Mouse (Mus musculus) liver, embryonic 16.5 days (tissue): Measurements from ENCODE around the gene Tfip11. TPM values are rescaled to one million over a fixed set of nuclear protein-coding genes. Genes with fewer than 3 reads are reported as not detected.

Source experiments
- ATAC-seq: fragments of 200-750 bp; cut with Nextera tagmentation; 2 replicates; pipeline ENCODE4 v1.8.0; 2017; ENCODE audit warnings: low read depth, mild to moderate bottlenecking, moderate number of reproducible peaks, moderate library complexity
- H3K27ac ChIP-seq: fragments of 300-500 bp; sonication (generic); 2 replicates; pipeline ENCODE4 v1.5.1; 2014; ENCODE audit warnings: mild to moderate bottlenecking, low read length
- H3K27me3 ChIP-seq: fragments of 300-500 bp; sonication (generic); 2 replicates; pipeline ENCODE4 v1.6.1; 2014; ENCODE audit warnings: low read depth, low read length, mixed read lengths; ENCODE audit not compliant: control insufficient read depth, insufficient read depth
- H3K36me3 ChIP-seq: fragments of 300-500 bp; sonication (generic); 2 replicates; pipeline ENCODE4 v1.6.1; 2014; ENCODE audit warnings: mild to moderate bottlenecking; ENCODE audit not compliant: control insufficient read depth, insufficient read depth
- H3K4me1 ChIP-seq: fragments of 300-500 bp; sonication (generic); 2 replicates; pipeline ENCODE4 v1.6.1; 2014; ENCODE audit warnings: low read depth, low read length, mixed read lengths; ENCODE audit not compliant: control insufficient read depth
- H3K4me2 ChIP-seq: fragments of 300-500 bp; sonication (generic); 2 replicates; pipeline ENCODE4 v1.6.1; 2014; ENCODE audit warnings: low read depth, low read length, mixed read lengths
- H3K4me3 ChIP-seq: fragments of 300-500 bp; sonication (generic); 2 replicates; pipeline ENCODE4 v1.5.1; 2014; ENCODE audit warnings: low read depth, mild to moderate bottlenecking, low read length
- H3K9ac ChIP-seq: fragments of 300-500 bp; sonication (generic); 2 replicates; pipeline ENCODE4 v1.6.1; 2014; ENCODE audit warnings: low read depth, low read length
- H3K9me3 ChIP-seq: fragments of 300-500 bp; sonication (generic); replicated peaks from 2 replicates; pipeline ENCODE4 v1.6.1; 2016; ENCODE audit warnings: low read length; ENCODE audit not compliant: control insufficient read depth
- WGBS: fragments of 180-500 bp; shearing (Covaris S2); extraction: QIAGEN DNeasy Blood & Tissue Kit; methylation state at CpG from one replicate; pipeline ENCODE4 v1.1.7; 2014; ENCODE audit not compliant: insufficient replicate concordance; 5-methylcytosine and 5-hydroxymethylcytosine counted together
- polyA plus RNA-seq: library from polyadenylated mRNA; unstranded; fragments of >200 nt; fragmentation: Nextera tagmentation; extraction: Ambion mirVana; gene quantifications from 2 replicates; pipeline ENCODE4 v1.2.1, GENCODE M21; 2015

Tfip11 gene
- polyA plus RNA-seq, 1 experiment from 2014 or later: 11.8 TPM

DNA sequence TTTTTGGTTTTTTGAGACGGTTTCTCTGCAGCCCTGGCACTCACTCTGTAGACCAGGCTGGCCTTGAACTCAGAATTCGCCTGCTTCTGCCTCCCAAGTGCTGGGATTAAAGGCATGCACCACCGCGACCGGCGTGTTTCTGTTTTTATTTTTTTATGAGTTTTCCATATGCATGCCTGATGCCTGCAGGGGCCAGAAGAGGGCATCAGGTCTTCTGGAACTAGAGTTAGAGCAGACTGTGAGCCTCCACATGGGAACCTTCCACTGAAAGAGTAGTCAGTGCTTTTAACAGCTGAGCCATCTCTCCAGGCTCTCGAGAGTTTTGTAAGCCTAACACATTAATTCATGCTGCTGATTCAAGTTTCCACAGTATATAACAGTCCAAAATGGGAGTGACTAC lies 13.1 kb downstream of the Tfip11 start:
- Histone ChIP-seq H3K27me3 (no peaks in the 10 kb centered on the region), H3K36me3 (peaks cover 43% of the 10 kb centered on the region), H3K4me3 (no peak overlapping the region), H3K9me3 (no peaks in the 10 kb centered on the region), H3K4me1 (peaks cover 23% of the 10 kb centered on the region), H3K4me2 (no peak overlapping the region), H3K27ac (no peak overlapping the region), H3K9ac (no peak overlapping the region)
- WGBS: 71% methylated on average over 7 of the region's 7 CpGs
- no peak for ATAC-seq

DNA sequence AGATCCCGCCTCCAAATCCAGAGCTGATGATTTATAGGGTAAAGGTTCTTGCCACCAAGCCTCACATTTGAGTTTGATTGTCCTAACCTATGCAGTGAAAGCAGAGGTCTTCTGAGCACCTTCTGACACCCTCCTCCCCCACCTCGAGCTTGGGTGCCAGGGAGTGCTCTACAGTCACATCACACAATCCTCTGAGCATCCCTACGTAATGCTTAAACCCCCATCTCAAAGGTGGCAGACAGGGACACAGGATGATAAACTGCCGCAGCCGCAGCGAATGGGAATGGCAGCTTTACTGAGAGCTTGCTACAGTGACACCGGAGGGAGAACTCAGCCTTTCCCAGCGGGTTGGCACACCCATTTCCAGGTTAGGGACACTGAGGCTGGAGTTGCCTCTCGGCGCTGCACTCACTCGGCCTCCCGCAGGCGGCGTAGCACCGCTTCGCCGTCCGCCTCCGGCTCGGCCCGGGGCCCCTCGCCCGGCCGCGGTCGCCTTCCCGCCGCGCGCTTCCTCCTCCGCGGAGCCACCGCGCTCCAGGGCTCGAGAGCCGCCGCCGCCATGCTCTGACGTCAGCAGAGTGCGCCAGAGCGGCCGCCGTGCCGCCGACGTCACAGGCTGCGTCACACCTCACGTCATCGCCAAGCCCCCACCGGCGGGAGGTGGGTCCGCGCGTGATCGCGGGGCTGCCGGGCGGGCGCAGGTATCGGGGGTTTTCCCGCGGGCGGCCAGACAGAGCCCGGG lies 16.5 kb downstream of the Tfip11 start, which contains the start of the genes Srrd and Hps4:
Gene Srrd (minus strand): TSS at position 578 of the 742 bp plus-strand sequence.
Gene Hps4 (plus strand): TSS at position 621 of the 742 bp plus-strand sequence.
- H3K4me3 ChIP-seq: peak within 1 kb of the TSS; percentile 92
- H3K27ac ChIP-seq: peak within 1 kb of the TSS; percentile 39
- ATAC-seq: peak; percentile 73
- H3K4me1 ChIP-seq: peaks cover 37% of the 10 kb centered on the region
- 3% methylated on average over 42 of the region's 64 CpGs for WGBS
- H3K9me3 ChIP-seq: no peaks in the 10 kb centered on the region
- H3K9ac ChIP-seq: peak within 1 kb of the TSS; percentile 80
- H3K4me2 ChIP-seq: peak within 1 kb of the TSS; percentile 77
- no peaks in the 10 kb centered on the region for H3K27me3 ChIP-seq
- H3K36me3 ChIP-seq: peaks cover 9% of the 10 kb centered on the region

DNA sequence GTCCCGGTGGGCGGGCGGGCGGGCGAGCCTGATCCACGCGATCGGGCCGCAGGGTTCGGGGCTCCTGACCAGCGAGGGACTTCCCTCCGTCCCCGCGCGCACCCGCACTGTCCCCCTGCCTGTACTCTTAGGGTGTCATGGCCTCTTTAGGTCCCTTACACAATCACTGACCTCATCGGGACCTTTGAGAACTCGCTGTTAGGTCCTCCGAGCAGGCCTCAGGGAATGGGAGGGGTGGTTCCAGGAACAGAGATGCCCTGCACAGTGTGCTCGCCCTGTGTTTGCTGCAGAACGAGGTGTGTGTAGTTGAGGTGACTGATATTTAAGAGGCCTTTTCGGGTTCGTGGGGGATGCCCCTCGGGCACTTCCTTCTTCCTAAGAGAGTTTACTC lies 17.0 kb downstream of the Tfip11 start:
- H3K27ac ChIP-seq: peak overlapping the region; percentile 39
- WGBS: under 1% methylated on average over 21 of the region's 24 CpGs
- peaks cover 37% of the 10 kb centered on the region for H3K4me1 ChIP-seq

DNA sequence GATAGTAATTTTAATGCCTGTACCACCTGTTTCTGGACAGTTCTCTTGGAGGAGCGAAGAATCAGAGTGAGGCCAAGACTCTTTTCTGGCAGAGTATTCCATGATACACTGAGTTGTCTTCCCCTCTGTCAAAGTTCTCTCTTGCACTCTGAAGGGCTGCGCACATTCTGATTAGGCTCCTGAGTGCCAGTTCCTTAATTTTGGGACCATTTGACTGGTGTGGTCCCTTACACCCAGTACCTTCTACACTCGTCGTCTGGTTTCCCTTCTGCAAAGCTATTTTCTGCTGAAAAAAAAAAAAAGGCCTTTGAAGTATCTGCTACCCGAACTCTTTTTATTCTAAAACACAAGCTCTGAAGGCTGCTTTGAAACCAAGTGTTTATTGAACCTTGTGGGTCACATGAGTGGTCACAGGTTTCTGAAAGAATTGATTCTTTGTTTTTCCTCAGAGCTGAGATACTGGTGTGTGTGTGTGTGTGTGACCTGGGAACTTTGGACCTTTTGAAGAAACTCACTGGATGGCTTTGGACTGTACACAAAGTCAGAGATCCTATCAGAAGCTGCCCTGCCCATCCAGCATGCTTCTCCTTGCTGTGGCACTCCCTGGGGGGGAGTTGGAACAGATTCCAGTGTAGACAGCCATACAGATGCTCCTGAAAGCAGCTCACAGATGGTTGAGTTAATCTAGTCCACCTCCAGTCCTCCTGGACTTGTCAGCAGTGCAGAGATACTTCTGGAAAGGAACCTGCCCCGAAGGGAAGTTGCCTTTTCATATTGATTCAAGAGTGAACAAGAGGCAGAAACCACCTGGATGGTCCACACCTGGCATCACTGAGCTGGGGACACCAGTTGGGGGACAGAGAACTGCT lies 18.2 kb downstream of the Tfip11 start:
- no peak overlapping the region for H3K4me3 ChIP-seq
- H3K4me2 ChIP-seq: no peak overlapping the region; the same call in 1 of the 2 replicates
- 58% methylated on average over 6 of the region's 6 CpGs for WGBS
- no peak overlapping the region for H3K9ac ChIP-seq
- H3K27ac ChIP-seq: peak overlapping the region; percentile 41
- no peaks in the 10 kb centered on the region for H3K27me3 ChIP-seq
- ATAC-seq: peak; percentile 64
- no peaks in the 10 kb centered on the region for H3K9me3 ChIP-seq
- H3K4me1 ChIP-seq: peaks cover 37% of the 10 kb centered on the region
- H3K36me3 ChIP-seq: no peaks in the 10 kb centered on the region; the same call in none of the 2 replicates

More for the DNA sequence above, 17.0 kb downstream of the Tfip11 start:
- ATAC-seq: peak; percentile 62
- H3K9me3 ChIP-seq: no peaks in the 10 kb centered on the region
- peak overlapping the region; percentile 80 for H3K9ac ChIP-seq
- no peaks in the 10 kb centered on the region for H3K27me3 ChIP-seq
- peak overlapping the region; percentile 92 for H3K4me3 ChIP-seq
- H3K4me2 ChIP-seq: peak overlapping the region; percentile 77
- H3K36me3 ChIP-seq: peaks cover 4% of the 10 kb centered on the region

DNA sequence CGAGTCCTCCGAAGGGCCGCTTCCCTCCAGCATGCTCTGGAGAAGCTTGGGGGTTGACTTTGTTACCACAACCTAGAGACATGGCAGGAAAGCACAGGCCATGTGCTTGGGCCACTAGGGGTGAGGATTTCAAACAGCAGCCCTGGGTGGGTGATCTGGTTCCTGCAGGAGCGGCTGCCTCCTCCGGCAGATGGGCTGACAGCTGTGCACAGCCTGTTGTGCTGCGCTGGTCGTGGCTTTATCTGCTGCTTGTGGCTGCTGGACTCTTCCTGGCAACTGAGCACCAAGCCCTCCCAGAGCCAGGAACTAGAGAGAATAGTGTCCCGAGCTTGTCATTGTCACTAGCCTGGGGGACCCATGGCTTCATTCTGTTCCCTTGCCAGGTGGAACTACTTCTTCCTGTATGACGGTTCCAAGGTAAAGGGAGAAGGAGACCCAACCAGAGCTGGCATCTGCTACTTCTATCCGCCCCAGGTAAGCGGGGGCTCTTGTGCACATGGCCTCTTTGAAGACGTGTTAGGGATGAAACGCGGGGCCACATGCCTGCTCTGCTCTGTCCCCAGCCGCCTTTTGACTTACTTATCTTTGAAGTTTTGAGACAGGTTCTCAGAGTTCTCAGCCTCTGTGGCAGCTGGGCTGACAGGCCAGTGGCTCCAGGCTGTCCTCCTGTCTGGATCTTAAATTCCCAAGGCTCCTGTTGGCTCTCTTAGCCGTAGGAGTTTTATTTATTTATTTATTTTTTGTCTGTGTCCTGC lies 20.2 kb downstream of the Tfip11 start:
- H3K4me3 ChIP-seq: no peak overlapping the region
- H3K9ac ChIP-seq: no peak overlapping the region
- H3K27ac ChIP-seq: no peak overlapping the region
- H3K9me3 ChIP-seq: no peaks in the 10 kb centered on the region
- H3K4me1 ChIP-seq: peaks cover 37% of the 10 kb centered on the region
- no peak for ATAC-seq
- H3K27me3 ChIP-seq: no peaks in the 10 kb centered on the region
- H3K4me2 ChIP-seq: no peak overlapping the region
- WGBS: 54% methylated on average over 16 of the region's 16 CpGs
- no peaks in the 10 kb centered on the region; the same call in none of the 2 replicates for H3K36me3 ChIP-seq

DNA sequence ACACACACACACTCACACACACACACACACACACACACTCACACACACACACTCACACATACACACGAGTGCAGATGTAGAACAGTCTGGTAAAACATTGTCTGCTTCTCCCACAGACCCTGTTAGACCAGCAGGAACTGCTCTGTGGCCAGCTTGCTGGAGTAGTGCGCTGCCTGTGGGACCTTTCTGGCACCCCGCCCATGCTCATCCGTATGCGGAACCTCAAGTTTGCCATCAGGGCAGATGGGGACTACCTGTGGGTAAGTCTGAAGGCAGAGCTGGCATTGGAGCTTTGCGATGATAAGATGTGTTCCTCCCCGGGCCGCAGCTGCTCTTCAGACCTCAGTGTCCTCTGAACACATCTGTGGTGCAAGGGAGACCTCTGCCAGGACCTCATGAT lies 23.0 kb downstream of the Tfip11 start:
- Histone ChIP-seq H3K4me1 (peaks cover 15% of the 10 kb centered on the region), H3K36me3 (no peaks in the 10 kb centered on the region; the same call in none of the 2 replicates), H3K9ac (no peak overlapping the region), H3K4me2 (no peak overlapping the region), H3K9me3 (no peaks in the 10 kb centered on the region), H3K27me3 (no peaks in the 10 kb centered on the region), H3K27ac (no peak overlapping the region), H3K4me3 (no peak overlapping the region)
- 79% methylated on average over 8 of the region's 8 CpGs for WGBS
- ATAC-seq: no peak

DNA sequence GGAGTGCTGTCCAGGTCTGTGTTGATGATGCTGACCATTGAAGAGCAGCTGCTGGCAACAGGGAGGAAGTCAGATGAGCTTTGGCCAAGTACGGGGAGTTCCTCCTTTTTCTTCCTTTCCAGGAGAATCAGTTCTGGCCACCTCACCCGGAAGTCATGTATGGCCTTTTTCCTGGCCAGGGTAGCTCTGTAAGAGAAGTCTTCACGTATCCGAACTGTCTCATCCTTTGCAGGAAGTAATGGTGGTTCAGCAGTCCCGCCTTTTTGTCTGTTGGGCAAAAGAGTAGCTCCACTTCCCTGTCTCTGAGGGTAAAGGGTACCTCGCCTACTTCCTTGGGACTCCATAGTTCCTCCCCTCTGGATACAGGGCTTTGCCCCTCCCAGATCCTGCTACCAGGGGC lies 29.3 kb downstream of the Tfip11 start:
- Histone ChIP-seq H3K27me3 (no peaks in the 10 kb centered on the region), H3K4me3 (no peak overlapping the region), H3K9ac (no peak overlapping the region), H3K36me3 (no peaks in the 10 kb centered on the region; the same call in none of the 2 replicates), H3K9me3 (no peaks in the 10 kb centered on the region), H3K4me1 (peaks cover 20% of the 10 kb centered on the region), H3K4me2 (no peak overlapping the region), H3K27ac (no peak overlapping the region; the same call in 1 of the 2 replicates)
- WGBS: 46% methylated on average over 6 of the region's 6 CpGs
- ATAC-seq: no peak; the same call in 1 of the 2 replicates

DNA sequence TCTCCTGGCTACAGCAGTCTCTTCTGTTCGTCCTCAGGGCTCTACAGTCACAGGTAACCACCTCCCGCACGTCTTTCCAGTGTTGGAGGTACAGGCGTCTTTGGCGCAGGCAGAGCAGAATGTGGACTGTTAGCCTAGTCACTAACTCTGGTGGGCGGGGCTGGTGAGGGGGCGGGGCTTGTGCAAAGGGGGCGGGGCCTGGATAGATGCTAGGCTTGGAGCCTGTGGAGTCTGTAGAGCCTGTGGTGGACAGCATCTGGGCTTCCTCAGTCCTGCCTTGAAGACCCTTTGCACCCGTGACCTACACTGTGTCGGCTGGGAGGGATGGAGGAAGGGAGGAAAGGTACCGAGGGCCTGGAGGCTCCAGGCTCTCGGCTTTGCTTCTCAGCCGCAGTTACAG lies 29.8 kb downstream of the Tfip11 start, which contains the start of gene Gm6583:
Gene Gm6583 (minus strand): TSS at position 124 of the 400 bp plus-strand sequence.
- Histone ChIP-seq H3K27me3 (no peaks in the 10 kb centered on the region), H3K4me1 (peaks cover 20% of the 10 kb centered on the region), H3K9ac (no peak within 1 kb of the TSS), H3K27ac (no peak within 1 kb of the TSS; the same call in 1 of the 2 replicates), H3K4me2 (no peak within 1 kb of the TSS), H3K4me3 (no peak within 1 kb of the TSS), H3K9me3 (no peaks in the 10 kb centered on the region), H3K36me3 (no peaks in the 10 kb centered on the region; the same call in none of the 2 replicates)
- peak; percentile 25 for ATAC-seq
- WGBS: 45% methylated on average over 13 of the region's 13 CpGs
